Mouse (Mus musculus): ENCODE measurements around the gene Kcnma1. TPM values are rescaled to one million over a fixed set of nuclear protein-coding genes. Genes with fewer than 3 reads are reported as not detected.

The Kcnma1 gene
- polyA plus RNA-seq, 1 experiment from 2014 or later, result 0.39 TPM

DNA sequence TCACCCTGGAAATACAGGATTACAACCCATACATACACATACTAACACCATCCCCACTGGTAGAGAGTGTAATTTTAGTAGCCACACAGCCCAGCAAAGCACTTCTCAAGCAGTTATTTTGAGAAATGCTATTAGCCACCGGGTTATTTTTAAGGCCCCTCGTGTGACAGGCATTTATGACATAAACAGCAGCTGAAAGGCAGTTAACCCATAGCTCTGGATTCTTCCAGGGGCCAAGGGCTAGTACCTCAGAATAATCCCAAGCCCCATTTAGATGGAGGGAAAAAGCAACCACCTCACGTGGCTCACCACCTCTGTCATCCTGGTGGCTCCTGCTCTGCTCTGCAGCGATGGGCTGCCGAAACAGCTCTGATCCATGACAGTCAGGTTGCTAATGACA is 136.7 kb downstream of the Kcnma1 start:
- 63% methylated on average over 5 of the region's 5 CpGs for WGBS (ENCODE audit: insufficient replicate concordance)
- Histone ChIP-seq H3K4me2 (no peak overlapping the region), H3K27ac (ENCODE audit: low read depth, low read length) (no peak overlapping the region), H3K4me1 (ENCODE audit: control insufficient read depth, insufficient read depth, low read length) (peaks cover 6% of the 10 kb centered on the region; the same call in 1 of the 2 replicates), H3K4me3 (ENCODE audit: low read depth, low read length) (no peak overlapping the region), H3K27me3 (ENCODE audit: control insufficient read depth, insufficient read depth, low read length) (no peaks in the 10 kb centered on the region), H3K9ac (ENCODE audit: low read depth, low read length) (no peak overlapping the region), H3K36me3 (ENCODE audit: control insufficient read depth, insufficient read depth, low read length) (no peaks in the 10 kb centered on the region), H3K9me3 (replicated peaks; ENCODE audit: control insufficient read depth, low read length) (no peaks in the 10 kb centered on the region)
- ATAC-seq (replicated peaks; ENCODE audit: insufficient number of reproducible peaks, low FRiP score, low TSS enrichment), result no peak

DNA sequence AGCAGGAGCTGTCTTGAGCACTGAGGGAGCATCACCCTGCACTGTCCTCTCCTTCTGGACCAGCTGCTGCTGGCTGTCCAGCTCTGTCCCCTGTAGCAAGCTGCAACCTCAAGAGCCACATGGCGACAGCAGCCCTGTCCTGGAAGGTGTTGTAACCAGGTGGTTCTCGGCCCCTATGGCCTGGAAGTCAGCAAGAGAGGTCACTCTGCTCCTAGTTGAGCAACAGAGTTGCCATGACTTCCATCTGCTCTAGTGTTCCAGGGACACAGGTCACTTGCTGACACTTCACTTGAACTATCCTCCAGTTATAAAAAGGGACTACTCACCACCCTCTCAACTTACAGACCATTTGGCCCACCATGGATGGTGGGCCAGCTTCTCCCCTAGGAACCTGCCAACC is 139.7 kb downstream of the Kcnma1 start:
- Histone ChIP-seq H3K4me1 (ENCODE audit: control insufficient read depth, insufficient read depth, low read length) (peaks cover 6% of the 10 kb centered on the region; the same call in 1 of the 2 replicates), H3K4me3 (ENCODE audit: low read depth, low read length) (no peak overlapping the region), H3K36me3 (ENCODE audit: control insufficient read depth, insufficient read depth, low read length) (no peaks in the 10 kb centered on the region), H3K27ac (ENCODE audit: low read depth, low read length) (no peak overlapping the region), H3K9ac (ENCODE audit: low read depth, low read length) (no peak overlapping the region), H3K9me3 (replicated peaks; ENCODE audit: control insufficient read depth, low read length) (no peaks in the 10 kb centered on the region), H3K27me3 (ENCODE audit: control insufficient read depth, insufficient read depth, low read length) (0 out of 2 replicates have a peak, but pooled peaks cover 7% of the 10 kb centered on the region), H3K4me2 (no peak overlapping the region)
- 69% methylated on average over 2 of the region's 2 CpGs for WGBS (ENCODE audit: insufficient replicate concordance)
- ATAC-seq (replicated peaks; ENCODE audit: insufficient number of reproducible peaks, low FRiP score, low TSS enrichment), result no peak

DNA sequence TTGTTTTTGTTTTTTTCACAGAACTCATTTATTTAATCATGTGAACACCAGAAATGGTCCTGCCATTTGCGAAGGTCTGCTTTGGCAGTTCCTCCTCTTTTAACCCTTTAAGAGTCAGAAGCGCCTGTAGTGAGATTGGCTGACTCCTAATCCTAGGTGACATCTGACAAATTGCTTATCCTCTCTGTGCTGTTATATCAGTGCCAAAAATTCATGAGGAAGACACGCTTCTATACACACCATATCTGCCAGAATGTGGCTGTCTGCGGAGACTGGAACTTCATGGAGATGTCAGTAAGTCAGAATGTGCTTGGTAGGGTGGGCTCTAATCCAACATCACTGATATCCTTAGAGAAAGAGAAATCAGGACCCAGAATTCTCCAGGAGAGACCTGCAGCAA is 157.3 kb downstream of the Kcnma1 start:
- ATAC-seq (replicated peaks; ENCODE audit: insufficient number of reproducible peaks, low FRiP score, low TSS enrichment), result no peak
- H3K9me3 ChIP-seq (replicated peaks; ENCODE audit: control insufficient read depth, low read length), result no peaks in the 10 kb centered on the region
- H3K27ac ChIP-seq (ENCODE audit: low read depth, low read length), result no peak overlapping the region
- H3K9ac ChIP-seq (ENCODE audit: low read depth, low read length), result no peak overlapping the region
- no peaks in the 10 kb centered on the region for H3K36me3 ChIP-seq (ENCODE audit: control insufficient read depth, insufficient read depth, low read length)
- H3K4me1 ChIP-seq (ENCODE audit: control insufficient read depth, insufficient read depth, low read length), result no peaks in the 10 kb centered on the region
- no peak overlapping the region for H3K4me2 ChIP-seq
- no peaks in the 10 kb centered on the region for H3K27me3 ChIP-seq (ENCODE audit: control insufficient read depth, insufficient read depth, low read length)
- WGBS (ENCODE audit: insufficient replicate concordance), result 80% methylated on average over 4 of the region's 4 CpGs
- no peak overlapping the region for H3K4me3 ChIP-seq (ENCODE audit: low read depth, low read length)

DNA sequence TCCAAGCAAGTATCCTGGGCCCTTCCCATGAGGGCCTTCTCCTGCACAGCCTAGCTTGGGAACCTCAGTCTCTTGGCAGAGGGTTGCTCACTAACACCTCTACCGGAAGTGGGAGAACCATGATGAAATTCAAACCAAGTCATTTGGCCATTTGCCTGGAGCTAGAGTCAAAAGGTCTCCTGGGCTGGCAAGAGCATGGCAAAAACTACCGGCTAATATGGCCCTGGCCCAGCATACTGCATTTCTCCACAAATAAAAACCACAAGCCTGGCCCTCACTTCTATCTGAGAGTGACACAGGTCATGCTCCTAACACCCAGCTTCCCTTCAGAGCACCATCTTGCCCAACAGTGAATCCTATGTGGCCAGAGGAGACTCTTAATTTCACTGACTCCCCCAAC is 159.3 kb downstream of the Kcnma1 start:
- no peaks in the 10 kb centered on the region for H3K27me3 ChIP-seq (ENCODE audit: control insufficient read depth, insufficient read depth, low read length)
- H3K4me3 ChIP-seq (ENCODE audit: low read depth, low read length), result no peak overlapping the region
- H3K4me1 ChIP-seq (ENCODE audit: control insufficient read depth, insufficient read depth, low read length), result no peaks in the 10 kb centered on the region
- 76% methylated on average over 2 of the region's 2 CpGs for WGBS (ENCODE audit: insufficient replicate concordance)
- no peak for ATAC-seq (replicated peaks; ENCODE audit: insufficient number of reproducible peaks, low FRiP score, low TSS enrichment)
- no peaks in the 10 kb centered on the region for H3K9me3 ChIP-seq (replicated peaks; ENCODE audit: control insufficient read depth, low read length)
- no peaks in the 10 kb centered on the region for H3K36me3 ChIP-seq (ENCODE audit: control insufficient read depth, insufficient read depth, low read length)
- no peak overlapping the region for H3K27ac ChIP-seq (ENCODE audit: low read depth, low read length)
- H3K4me2 ChIP-seq, result no peak overlapping the region
- H3K9ac ChIP-seq (ENCODE audit: low read depth, low read length), result no peak overlapping the region

DNA sequence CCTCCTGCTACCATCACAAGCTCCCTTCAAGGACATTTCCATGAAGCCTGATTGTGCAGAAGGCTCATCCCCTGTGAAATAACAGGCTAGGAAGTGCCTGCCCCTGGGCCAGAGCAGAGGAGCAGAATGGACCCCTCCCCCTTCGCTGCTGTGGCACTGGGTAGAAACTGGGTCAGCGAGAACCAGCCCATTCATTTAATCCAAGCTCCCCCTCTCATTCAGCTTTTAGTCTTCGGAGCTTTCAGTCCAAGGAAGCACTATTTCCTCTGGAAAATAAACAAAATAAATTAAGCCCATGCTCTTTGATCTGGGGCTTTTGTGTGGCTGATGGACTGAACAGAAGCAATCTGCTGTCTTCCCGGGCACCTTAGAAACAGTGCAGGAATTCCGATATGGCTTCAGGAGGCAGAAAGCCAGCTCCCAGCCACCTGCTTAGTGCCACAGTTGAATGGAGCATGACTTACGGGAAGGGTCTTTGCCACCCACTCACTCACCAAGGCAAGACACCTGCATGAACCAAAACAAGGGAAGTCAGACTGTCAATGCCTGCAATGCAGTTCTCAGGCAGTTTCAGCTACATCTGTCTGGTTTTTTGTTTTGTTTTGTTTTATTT is 165.7 kb downstream of the Kcnma1 start:
- no peak for ATAC-seq (replicated peaks; ENCODE audit: insufficient number of reproducible peaks, low FRiP score, low TSS enrichment)
- WGBS (ENCODE audit: insufficient replicate concordance), result 59% methylated on average over 6 of the region's 6 CpGs
- H3K27me3 ChIP-seq (ENCODE audit: control insufficient read depth, insufficient read depth, low read length), result no peaks in the 10 kb centered on the region

DNA sequence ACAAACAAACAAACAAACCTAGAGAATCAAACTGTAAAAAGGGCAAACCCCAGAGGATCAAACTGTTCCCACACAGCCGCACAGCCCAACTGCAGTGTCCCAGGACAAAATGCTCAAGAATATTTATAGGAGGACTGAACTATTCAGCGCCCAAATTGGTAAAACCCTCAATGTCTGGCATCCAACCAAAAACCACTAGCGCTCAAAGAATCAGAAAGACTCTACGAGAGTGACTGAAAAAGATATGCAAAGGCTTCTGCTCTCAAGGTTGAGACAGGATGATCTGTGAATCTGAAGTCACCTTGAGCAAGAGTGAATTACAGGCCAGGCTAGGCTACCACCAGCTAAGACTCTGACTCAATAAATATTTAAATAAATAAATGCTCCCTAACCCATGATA is 167.6 kb downstream of the Kcnma1 start:
- ATAC-seq (replicated peaks; ENCODE audit: insufficient number of reproducible peaks, low FRiP score, low TSS enrichment), result no peak

More for the DNA sequence above, 165.7 kb downstream of the Kcnma1 start:
- H3K36me3 ChIP-seq (ENCODE audit: control insufficient read depth, insufficient read depth, low read length), result no peaks in the 10 kb centered on the region
- no peak overlapping the region for H3K4me2 ChIP-seq
- H3K27ac ChIP-seq (ENCODE audit: low read depth, low read length), result no peak overlapping the region
- H3K9me3 ChIP-seq (replicated peaks; ENCODE audit: control insufficient read depth, low read length), result no peaks in the 10 kb centered on the region
- no peak overlapping the region for H3K9ac ChIP-seq (ENCODE audit: low read depth, low read length)
- no peaks in the 10 kb centered on the region for H3K4me1 ChIP-seq (ENCODE audit: control insufficient read depth, insufficient read depth, low read length)
- H3K4me3 ChIP-seq (ENCODE audit: low read depth, low read length), result no peak overlapping the region

DNA sequence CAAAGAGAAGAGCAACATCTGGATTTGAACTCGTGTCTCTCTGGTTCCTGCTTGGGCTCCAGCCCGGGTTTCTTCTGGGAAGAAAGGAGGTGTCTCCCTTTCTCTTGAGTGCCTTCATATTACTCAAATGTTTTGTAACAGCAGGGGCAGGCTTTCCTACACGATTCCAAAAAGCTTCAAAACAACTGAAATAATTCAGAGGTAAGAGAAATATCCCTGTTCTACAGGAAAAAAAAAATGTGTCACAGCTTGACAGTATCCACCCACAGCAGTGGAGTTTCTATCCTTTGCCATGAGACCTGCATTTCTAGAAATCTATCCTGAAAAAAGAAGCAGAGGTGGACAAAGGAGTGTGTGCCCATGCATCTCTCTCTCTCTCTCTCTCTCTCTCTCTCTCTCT is 172.3 kb downstream of the Kcnma1 start:
- H3K4me1 ChIP-seq (ENCODE audit: control insufficient read depth, insufficient read depth, low read length), result no peaks in the 10 kb centered on the region
- no peaks in the 10 kb centered on the region for H3K36me3 ChIP-seq (ENCODE audit: control insufficient read depth, insufficient read depth, low read length)
- H3K27me3 ChIP-seq (ENCODE audit: control insufficient read depth, insufficient read depth, low read length), result no peaks in the 10 kb centered on the region
- H3K4me2 ChIP-seq, result no peak overlapping the region
- no peak for ATAC-seq (replicated peaks; ENCODE audit: insufficient number of reproducible peaks, low FRiP score, low TSS enrichment)
- H3K9me3 ChIP-seq (replicated peaks; ENCODE audit: control insufficient read depth, low read length), result no peaks in the 10 kb centered on the region
- WGBS (ENCODE audit: insufficient replicate concordance), result 70% methylated on average over 3 of the region's 3 CpGs
- no peak overlapping the region for H3K27ac ChIP-seq (ENCODE audit: low read depth, low read length)
- no peak overlapping the region for H3K9ac ChIP-seq (ENCODE audit: low read depth, low read length)
- no peak overlapping the region for H3K4me3 ChIP-seq (ENCODE audit: low read depth, low read length)

More for the DNA sequence above, 167.6 kb downstream of the Kcnma1 start:
- Histone ChIP-seq H3K4me3 (ENCODE audit: low read depth, low read length) (no peak overlapping the region), H3K9ac (ENCODE audit: low read depth, low read length) (no peak overlapping the region), H3K4me2 (no peak overlapping the region), H3K27me3 (ENCODE audit: control insufficient read depth, insufficient read depth, low read length) (no peaks in the 10 kb centered on the region), H3K27ac (ENCODE audit: low read depth, low read length) (no peak overlapping the region), H3K36me3 (ENCODE audit: control insufficient read depth, insufficient read depth, low read length) (no peaks in the 10 kb centered on the region), H3K4me1 (ENCODE audit: control insufficient read depth, insufficient read depth, low read length) (no peaks in the 10 kb centered on the region), H3K9me3 (replicated peaks; ENCODE audit: control insufficient read depth, low read length) (no peaks in the 10 kb centered on the region)
- 81% methylated on average over 4 of the region's 4 CpGs for WGBS (ENCODE audit: insufficient replicate concordance)

DNA sequence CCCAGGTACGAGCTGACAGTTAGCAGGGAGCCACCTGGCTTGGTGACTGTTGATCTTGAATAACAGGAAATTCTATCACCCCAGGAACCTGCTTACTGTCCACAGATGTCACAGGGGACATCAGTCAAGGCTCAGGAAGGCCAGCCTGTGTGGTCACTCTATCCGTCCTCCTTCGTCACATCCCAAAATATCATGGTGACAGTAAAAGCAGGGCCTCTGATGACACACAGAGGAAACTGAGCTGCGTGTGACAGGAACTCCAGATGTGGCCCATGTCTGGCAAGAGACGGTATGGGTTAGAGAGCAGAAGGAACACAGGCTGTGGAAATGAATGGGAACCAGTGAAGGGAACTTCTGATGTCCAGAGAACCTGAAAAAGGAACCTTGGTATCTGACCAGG is 174.7 kb downstream of the Kcnma1 start:
- WGBS (ENCODE audit: insufficient replicate concordance), result 56% methylated on average over 5 of the region's 5 CpGs
- H3K4me2 ChIP-seq, result no peak overlapping the region
- no peak for ATAC-seq (replicated peaks; ENCODE audit: insufficient number of reproducible peaks, low FRiP score, low TSS enrichment)
- no peak overlapping the region for H3K4me3 ChIP-seq (ENCODE audit: low read depth, low read length)
- H3K4me1 ChIP-seq (ENCODE audit: control insufficient read depth, insufficient read depth, low read length), result 0 out of 2 replicates have a peak, but pooled peaks cover 2% of the 10 kb centered on the region
- H3K9ac ChIP-seq (ENCODE audit: low read depth, low read length), result no peak overlapping the region
- no peaks in the 10 kb centered on the region for H3K27me3 ChIP-seq (ENCODE audit: control insufficient read depth, insufficient read depth, low read length)
- no peaks in the 10 kb centered on the region for H3K36me3 ChIP-seq (ENCODE audit: control insufficient read depth, insufficient read depth, low read length)
- H3K9me3 ChIP-seq (replicated peaks; ENCODE audit: control insufficient read depth, low read length), result no peaks in the 10 kb centered on the region
- H3K27ac ChIP-seq (ENCODE audit: low read depth, low read length), result no peak overlapping the region

DNA sequence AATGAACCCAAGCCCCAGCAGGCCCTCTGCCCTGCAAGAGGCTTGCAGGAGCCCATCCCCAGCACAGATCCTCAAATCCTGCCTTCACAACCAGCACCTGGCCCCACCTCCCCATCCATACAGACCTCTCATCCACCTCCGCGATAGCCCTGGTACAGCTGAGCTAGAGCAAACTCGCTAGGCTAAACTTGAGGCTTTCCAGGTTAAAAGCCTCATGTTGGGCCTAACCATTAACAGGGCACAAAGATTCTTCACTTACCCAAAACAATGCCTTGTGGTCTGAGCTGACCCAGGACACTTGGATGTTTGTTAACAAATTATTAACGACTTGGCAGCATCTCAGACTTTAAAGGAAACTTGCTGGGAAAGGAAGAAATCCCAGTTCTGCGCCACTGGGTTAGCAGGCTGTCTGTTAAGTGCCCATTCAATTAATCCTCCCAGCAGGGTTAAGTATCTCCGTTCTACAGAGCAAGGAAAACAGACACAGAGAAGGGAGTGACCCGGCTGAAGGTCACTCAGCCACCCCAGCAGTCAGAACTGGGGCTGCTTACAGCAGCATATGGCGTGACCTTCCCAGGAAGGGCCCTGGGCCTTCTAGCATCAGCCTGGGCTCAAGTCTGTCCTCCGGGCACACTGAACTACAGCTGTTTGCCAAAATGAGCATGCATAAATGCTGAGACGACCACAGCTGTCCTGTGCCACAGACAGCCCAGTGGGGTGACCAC is 178.7 kb downstream of the Kcnma1 start:
- Histone ChIP-seq H3K4me3 (ENCODE audit: low read depth, low read length) (no peak overlapping the region), H3K27me3 (ENCODE audit: control insufficient read depth, insufficient read depth, low read length) (no peaks in the 10 kb centered on the region), H3K4me1 (ENCODE audit: control insufficient read depth, insufficient read depth, low read length) (0 out of 2 replicates have a peak, but pooled peaks cover 2% of the 10 kb centered on the region), H3K9ac (ENCODE audit: low read depth, low read length) (no peak overlapping the region), H3K9me3 (replicated peaks; ENCODE audit: control insufficient read depth, low read length) (no peaks in the 10 kb centered on the region), H3K36me3 (ENCODE audit: control insufficient read depth, insufficient read depth, low read length) (no peaks in the 10 kb centered on the region), H3K4me2 (no peak overlapping the region), H3K27ac (ENCODE audit: low read depth, low read length) (no peak overlapping the region)
- 40% methylated on average over 10 of the region's 10 CpGs for WGBS (ENCODE audit: insufficient replicate concordance)
- ATAC-seq (replicated peaks; ENCODE audit: insufficient number of reproducible peaks, low FRiP score, low TSS enrichment), result no peak

All from heart, embryonic 11.5 days (tissue).